Mouse (Mus musculus) neural tube, embryonic 11.5 days (tissue): Measurements from ENCODE around the gene Inpp4a. TPM values are rescaled to one million over a fixed set of nuclear protein-coding genes. Genes with fewer than 3 reads are reported as not detected.
A peak's percentile ranks its signal among the peaks of the same experiment; 100 is the strongest.

ENCODE experiments used
- ATAC-seq: fragments of 200-750 bp; cut with Nextera tagmentation; 2 replicates; pipeline ENCODE4 v1.8.0; 2017; ENCODE audit warnings: moderate number of reproducible peaks, mild to moderate bottlenecking, moderate TSS enrichment, moderate library complexity; ENCODE audit not compliant: insufficient read depth, low FRiP score, low TSS enrichment
- DNase-seq: peaks from one replicate; pipeline ENCODE4 v3.0.0-alpha.2; 2015; ENCODE audit warnings: low spot score
- H3K27ac ChIP-seq: fragments of 300-500 bp; sonication (generic); 2 replicates; pipeline ENCODE4 v1.5.1; 2014; ENCODE audit warnings: low read depth, mild to moderate bottlenecking, low read length
- H3K27me3 ChIP-seq: fragments of 300-500 bp; sonication (generic); 2 replicates; pipeline ENCODE4 v1.6.1; 2014; ENCODE audit warnings: mild to moderate bottlenecking, low read length, mixed read lengths; ENCODE audit not compliant: control insufficient read depth, insufficient read depth
- H3K36me3 ChIP-seq: fragments of 300-500 bp; sonication (generic); 2 replicates; pipeline ENCODE4 v1.6.1; 2014; ENCODE audit warnings: mild to moderate bottlenecking, low read length, moderate library complexity, mixed read lengths; ENCODE audit not compliant: control insufficient read depth, insufficient read depth
- H3K4me1 ChIP-seq: fragments of 300-500 bp; sonication (generic); 2 replicates; pipeline ENCODE4 v1.6.1; 2014; ENCODE audit warnings: low read length, mixed read lengths; ENCODE audit not compliant: control insufficient read depth, insufficient read depth
- H3K4me2 ChIP-seq: fragments of 300-500 bp; sonication (generic); 2 replicates; pipeline ENCODE4 v1.6.1; 2014; ENCODE audit warnings: low read depth, mild to moderate bottlenecking, moderate library complexity
- H3K4me3 ChIP-seq: fragments of 300-500 bp; sonication (generic); 2 replicates; pipeline ENCODE4 v1.5.1; 2014; ENCODE audit warnings: low read depth, low read length
- H3K9ac ChIP-seq: fragments of 300-500 bp; sonication (generic); 2 replicates; pipeline ENCODE4 v1.6.1; 2014; ENCODE audit warnings: mild to moderate bottlenecking, low read length
- H3K9me3 ChIP-seq: fragments of 300-500 bp; sonication (generic); 2 replicates; pipeline ENCODE4 v1.6.1; 2016; ENCODE audit warnings: low read length; ENCODE audit not compliant: control insufficient read depth
- WGBS: fragments of 180-500 bp; shearing (Covaris S2); extraction: QIAGEN DNeasy Blood & Tissue Kit; methylation state at CpG from one replicate; pipeline ENCODE4 v1.1.7; 2014; 5-methylcytosine and 5-hydroxymethylcytosine counted together
- polyA plus RNA-seq: library from polyadenylated mRNA; unstranded; fragments of >200 nt; fragmentation: Nextera tagmentation; extraction: Ambion mirVana; gene quantifications from 2 replicates; pipeline ENCODE4 v1.2.1, GENCODE M21; 2014

Inpp4a gene
- polyA plus RNA-seq, 1 experiment from 2014 or later = 25.8 TPM

GRCm38 (mm10) chr1:37378095-37378494 lies 78.4 kb downstream of the Inpp4a start:
- Histone ChIP-seq H3K27me3 (no peaks in the 10 kb centered on the region), H3K4me3 (no peak overlapping the region), H3K36me3 (no peaks in the 10 kb centered on the region; the same call in 1 of the 2 replicates), H3K4me2 (no peak overlapping the region), H3K27ac (no peak overlapping the region), H3K4me1 (no peaks in the 10 kb centered on the region), H3K9ac (no peak overlapping the region), H3K9me3 (no peaks in the 10 kb centered on the region)
- 94% methylated on average over 5 of the region's 5 CpGs for WGBS
- DNase-seq = no peak
- no peak for ATAC-seq

GRCm38 (mm10) chr1:37379536-37379935 lies 79.9 kb downstream of the Inpp4a start:
- H3K27ac ChIP-seq = no peak overlapping the region
- H3K4me1 ChIP-seq = no peaks in the 10 kb centered on the region
- no peak overlapping the region for H3K9ac ChIP-seq
- no peak for ATAC-seq
- H3K27me3 ChIP-seq = no peaks in the 10 kb centered on the region
- DNase-seq = no peak
- WGBS = 65% methylated on average over 4 of the region's 4 CpGs
- no peaks in the 10 kb centered on the region; the same call in 1 of the 2 replicates for H3K36me3 ChIP-seq
- no peaks in the 10 kb centered on the region for H3K9me3 ChIP-seq
- H3K4me3 ChIP-seq = no peak overlapping the region
- no peak overlapping the region for H3K4me2 ChIP-seq

GRCm38 (mm10) chr1:37380913-37381312 lies 81.2 kb downstream of the Inpp4a start:
- WGBS = 96% methylated on average over 5 of the region's 5 CpGs
- no peak for ATAC-seq
- Histone ChIP-seq H3K4me2 (no peak overlapping the region), H3K27ac (no peak overlapping the region), H3K4me3 (no peak overlapping the region), H3K9me3 (no peaks in the 10 kb centered on the region), H3K36me3 (no peaks in the 10 kb centered on the region; the same call in 1 of the 2 replicates), H3K9ac (no peak overlapping the region), H3K27me3 (no peaks in the 10 kb centered on the region), H3K4me1 (no peaks in the 10 kb centered on the region)
- no peak for DNase-seq

- H3K27ac ChIP-seq = no peak overlapping the region
- H3K4me2 ChIP-seq = no peak overlapping the region
- 91% methylated on average over 3 of the region's 3 CpGs for WGBS
- no peak overlapping the region for H3K4me3 ChIP-seq
- H3K9me3 ChIP-seq = no peaks in the 10 kb centered on the region
- DNase-seq (no peak), ATAC-seq (no peak)
- no peaks in the 10 kb centered on the region for H3K27me3 ChIP-seq
- H3K36me3 ChIP-seq = no peaks in the 10 kb centered on the region; the same call in 1 of the 2 replicates
- H3K4me1 ChIP-seq = no peaks in the 10 kb centered on the region
- no peak overlapping the region for H3K9ac ChIP-seq
Measured at GRCm38 (mm10) chr1:37384304-37384703, 84.6 kb downstream of the Inpp4a start.

GRCm38 (mm10) chr1:37386448-37386971 lies 86.8 kb downstream of the Inpp4a start:
- Histone ChIP-seq H3K4me1 (no peaks in the 10 kb centered on the region), H3K9me3 (no peaks in the 10 kb centered on the region), H3K4me2 (no peak overlapping the region), H3K27ac (no peak overlapping the region), H3K9ac (no peak overlapping the region), H3K4me3 (no peak overlapping the region), H3K36me3 (no peaks in the 10 kb centered on the region; the same call in 1 of the 2 replicates), H3K27me3 (no peaks in the 10 kb centered on the region)
- ATAC-seq = no peak
- WGBS = 87% methylated on average over 7 of the region's 7 CpGs
- no peak for DNase-seq

- no peak overlapping the region for H3K4me2 ChIP-seq
- H3K27ac ChIP-seq = no peak overlapping the region
- ATAC-seq = no peak
- no peaks in the 10 kb centered on the region for H3K27me3 ChIP-seq
- no peak for DNase-seq
- H3K4me3 ChIP-seq = no peak overlapping the region
- H3K36me3 ChIP-seq = no peaks in the 10 kb centered on the region; the same call in 1 of the 2 replicates
- H3K4me1 ChIP-seq = no peaks in the 10 kb centered on the region
- WGBS = 84% methylated on average over 5 of the region's 5 CpGs
- H3K9ac ChIP-seq = no peak overlapping the region
- no peaks in the 10 kb centered on the region for H3K9me3 ChIP-seq
Measured at GRCm38 (mm10) chr1:37393174-37393573, 93.5 kb downstream of the Inpp4a start.

GRCm38 (mm10) chr1:37396481-37396880 lies 96.8 kb downstream of the Inpp4a start:
- 58% methylated on average over 1 of the region's 1 CpGs for WGBS
- H3K27ac ChIP-seq = no peak overlapping the region

GRCm38 (mm10) chr1:37398961-37399360 lies 99.3 kb downstream of the Inpp4a start:
- ATAC-seq = no peak; the same call in 1 of the 2 replicates
- H3K9ac ChIP-seq = no peak overlapping the region
- no peaks in the 10 kb centered on the region for H3K36me3 ChIP-seq
- H3K27ac ChIP-seq = peak overlapping the region; percentile 35; the same call in 1 of the 2 replicates
- H3K4me2 ChIP-seq = no peak overlapping the region
- 36% methylated on average over 3 of the region's 3 CpGs for WGBS
- 0 out of 2 replicates have a peak, but pooled peaks cover 3% of the 10 kb centered on the region for H3K4me1 ChIP-seq
- peak; percentile 27 for DNase-seq
- H3K9me3 ChIP-seq = no peaks in the 10 kb centered on the region
- no peaks in the 10 kb centered on the region for H3K27me3 ChIP-seq
- H3K4me3 ChIP-seq = no peak overlapping the region

More at GRCm38 (mm10) chr1:37396481-37396880, 96.8 kb downstream of the Inpp4a start:
- H3K4me1 ChIP-seq = 0 out of 2 replicates have a peak, but pooled peaks cover 3% of the 10 kb centered on the region
- no peaks in the 10 kb centered on the region for H3K27me3 ChIP-seq
- DNase-seq (no peak), ATAC-seq (no peak)
- H3K4me3 ChIP-seq = no peak overlapping the region
- no peaks in the 10 kb centered on the region for H3K9me3 ChIP-seq
- no peaks in the 10 kb centered on the region for H3K36me3 ChIP-seq
- no peak overlapping the region for H3K4me2 ChIP-seq
- no peak overlapping the region for H3K9ac ChIP-seq

GRCm38 (mm10) chr1:37399734-37400133 lies 100.1 kb downstream of the Inpp4a start:
- 0 out of 2 replicates have a peak, but pooled peaks cover 3% of the 10 kb centered on the region for H3K4me1 ChIP-seq
- 55% methylated on average over 8 of the region's 8 CpGs for WGBS
- no peak for DNase-seq
- no peak overlapping the region for H3K4me2 ChIP-seq
- peak overlapping the region; percentile 35; the same call in 1 of the 2 replicates for H3K27ac ChIP-seq
- no peaks in the 10 kb centered on the region for H3K36me3 ChIP-seq
- no peaks in the 10 kb centered on the region for H3K9me3 ChIP-seq
- ATAC-seq = no peak
- H3K9ac ChIP-seq = no peak overlapping the region
- H3K27me3 ChIP-seq = no peaks in the 10 kb centered on the region
- no peak overlapping the region for H3K4me3 ChIP-seq
